ENCODE assay signal across 10 mouse cellular contexts in genomic region chr15:102942739-102943467, GRCm38 (mm10). TPM values are rescaled to one million over a fixed set of nuclear protein-coding genes. Genes with fewer than 3 reads are reported as not detected.
A peak's percentile ranks its signal among the peaks of the same experiment; 100 is the strongest.
DNase-seq lines count a peak whose midpoint lies in the region; ATAC-seq and TF ChIP-seq lines count a peak whose summit lies in the region.
"Had no signal": no experiment of that assay in that cellular context is flagged by ENCODE, and none has a peak within 500 bp of the region (broad histone marks: within the 10 kb centered on the region; RNA-seq: fewer than 3 reads in every experiment).

No protein-coding gene starts in this region.

- WGBS in kidney, postnatal 0 days: under 1% methylated on average over 52 of the region's 53 CpGs
- under 1% methylated on average over 45 of the region's 53 CpGs for WGBS in midbrain, embryonic 15.5 days

- ATAC-seq in kidney, postnatal 0 days (replicated peaks; ENCODE audit: low FRiP score, low read depth): 0 out of 2 replicates have a peak, but pooled peaks have one; percentile 16
- no peak for ATAC-seq in midbrain, embryonic 15.5 days (replicated peaks)
- ATAC-seq in monocyte, adult 5-6 weeks (replicated peaks; ENCODE audit: insufficient number of reproducible peaks, low FRiP score, low TSS enrichment, poor library complexity, severe bottlenecking): no peak

- no peaks in the 10 kb centered on the region for H3K9me3 ChIP-seq in kidney, postnatal 0 days (replicated peaks; ENCODE audit: low read length)
- H3K9me3 ChIP-seq in midbrain, embryonic 15.5 days: no peaks in the 10 kb centered on the region

- peak; percentile 65 for DNase-seq in kidney, postnatal 0 days (ENCODE audit: low spot score)
- DNase-seq in kidney, adult 8-10 months: no peak
- peak; percentile 64 for DNase-seq in R1 (ENCODE audit: low read depth, low spot score)
- DNase-seq in gastrocnemius, postnatal 25 days: peak; percentile 59
- no peak for DNase-seq in left cerebral cortex, postnatal 10 days (ENCODE audit: extremely low spot score in 1 of 2, low spot score in 2 of 2)
- DNase-seq in layer of hippocampus, postnatal 10 days (ENCODE audit: low spot score in 2 of 2): no peak

- TF ChIP-seq CTCF in kidney, postnatal 0 days (IDR thresholded peaks at IDR 0.05; ENCODE audit: low read depth): peak; percentile 58

- peak overlapping the region; percentile 53 for H3K4me2 ChIP-seq in kidney, postnatal 0 days (ENCODE audit: low read length)
- H3K4me2 ChIP-seq in midbrain, embryonic 15.5 days: peak overlapping the region; percentile 35

- peak overlapping the region; percentile 31 for H3K4me3 ChIP-seq in kidney, postnatal 0 days (replicated peaks; ENCODE audit: low read depth, low read length)
- H3K4me3 ChIP-seq in midbrain, embryonic 15.5 days: peak overlapping the region; percentile 23; the same call in 1 of the 2 replicates

- H3K27me3 ChIP-seq in kidney, postnatal 0 days (ENCODE audit: insufficient read depth, low read length): peaks cover 89% of the 10 kb centered on the region
- peaks cover 98% of the 10 kb centered on the region for H3K27me3 ChIP-seq in midbrain, embryonic 15.5 days (replicated peaks)

- no peaks in the 10 kb centered on the region for H3K36me3 ChIP-seq in kidney, postnatal 0 days (ENCODE audit: insufficient read depth, low read length)
- H3K36me3 ChIP-seq in midbrain, embryonic 15.5 days (replicated peaks): no peaks in the 10 kb centered on the region

- intact Hi-C loops in left cerebral cortex, postnatal 10 days (cut with DNase I): no loop called here

- H3K27ac ChIP-seq in kidney, postnatal 0 days: no peak overlapping the region
- no peak overlapping the region for H3K27ac ChIP-seq in midbrain, embryonic 15.5 days

- H3K9ac ChIP-seq in kidney, postnatal 0 days (ENCODE audit: low read depth, low read length): peak overlapping the region; percentile 46; the same call in 1 of the 2 replicates
- H3K9ac ChIP-seq in midbrain, embryonic 15.5 days: no peak overlapping the region

- 0 out of 2 replicates have a peak, but pooled peaks cover 9% of the 10 kb centered on the region for H3K4me1 ChIP-seq in kidney, postnatal 0 days (replicated peaks; ENCODE audit: insufficient read depth, low read length)
- peaks cover 7% of the 10 kb centered on the region for H3K4me1 ChIP-seq in midbrain, embryonic 15.5 days

RNA-seq across cellular contexts. Expression of gene Hoxc12, which starts 6.3 kb away (rescaled TPM):
- not detected in 2 replicates for polyA plus RNA-seq in kidney, postnatal 0 days (2015; fragmentation: Nextera tagmentation; extraction: Ambion mirVana)
- not detected for total RNA-seq in gastrocnemius, postnatal 25 days (2021)
- not detected in 2 replicates for polyA plus RNA-seq in midbrain, embryonic 15.5 days (2015; fragmentation: Nextera tagmentation; extraction: Ambion mirVana)
- not detected in 3 replicates for total RNA-seq in monocyte, adult 5-6 weeks (2017)
- total RNA-seq in left cerebral cortex, postnatal 10 days (2021): not detected
- total RNA-seq in layer of hippocampus, postnatal 10 days (2021): not detected
- total RNA-seq: layer of hippocampus, adult 18-20 months had no signal
- polyA plus RNA-seq: small intestine, adult 2 months had no signal

RNA-seq across cellular contexts. Expression of gene Hoxc11, which starts 11.3 kb away (rescaled TPM):
- 1.5 and 1.8 TPM in 2 replicates for polyA plus RNA-seq in kidney, postnatal 0 days (2015; fragmentation: Nextera tagmentation; extraction: Ambion mirVana)
- total RNA-seq in gastrocnemius, postnatal 25 days (2021): 1 to 10 TPM; 6.2 to 7.2 TPM
- polyA plus RNA-seq in midbrain, embryonic 15.5 days (2015; fragmentation: Nextera tagmentation; extraction: Ambion mirVana): not detected in 2 replicates
- total RNA-seq in monocyte, adult 5-6 weeks (2017): not detected in 3 replicates
- total RNA-seq in left cerebral cortex, postnatal 10 days (2021): not detected
- total RNA-seq in layer of hippocampus, postnatal 10 days (2021): not detected
- total RNA-seq: layer of hippocampus, adult 18-20 months had no signal
- polyA plus RNA-seq: small intestine, adult 2 months had no signal

RNA-seq across cellular contexts. Expression of gene Hoxc13, which starts 22.0 kb away (rescaled TPM):
- polyA plus RNA-seq in kidney, postnatal 0 days (2015; fragmentation: Nextera tagmentation; extraction: Ambion mirVana): 0.05 TPM in 1 of 2 replicates, not detected in the other
- total RNA-seq in gastrocnemius, postnatal 25 days (2021): not detected
- polyA plus RNA-seq in midbrain, embryonic 15.5 days (2015; fragmentation: Nextera tagmentation; extraction: Ambion mirVana): not detected in 2 replicates
- not detected in 3 replicates for total RNA-seq in monocyte, adult 5-6 weeks (2017)
- not detected for total RNA-seq in left cerebral cortex, postnatal 10 days (2021)
- not detected for total RNA-seq in layer of hippocampus, postnatal 10 days (2021)
- total RNA-seq: layer of hippocampus, adult 18-20 months had no signal
- polyA plus RNA-seq: small intestine, adult 2 months had no signal

RNA-seq across cellular contexts. Expression of gene Hoxc10, which starts 23.7 kb away (rescaled TPM):
- polyA plus RNA-seq in kidney, postnatal 0 days (2015; fragmentation: Nextera tagmentation; extraction: Ambion mirVana): 30.6 and 34.1 TPM in 2 replicates
- 10 to 100 TPM; 61.5 to 69.5 TPM for total RNA-seq in gastrocnemius, postnatal 25 days (2021)
- polyA plus RNA-seq in midbrain, embryonic 15.5 days (2015; fragmentation: Nextera tagmentation; extraction: Ambion mirVana): not detected in 2 replicates
- not detected in 3 replicates for total RNA-seq in monocyte, adult 5-6 weeks (2017)
- not detected for total RNA-seq in left cerebral cortex, postnatal 10 days (2021)
- not detected for total RNA-seq in layer of hippocampus, postnatal 10 days (2021)
- total RNA-seq: layer of hippocampus, adult 18-20 months had no signal
- polyA plus RNA-seq: small intestine, adult 2 months had no signal

RNA-seq across cellular contexts. Expression of gene Hoxc5, which starts 24.3 kb away (rescaled TPM):
- polyA plus RNA-seq in kidney, postnatal 0 days (2015; fragmentation: Nextera tagmentation; extraction: Ambion mirVana): 2.7 and 3.9 TPM in 2 replicates
- total RNA-seq in gastrocnemius, postnatal 25 days (2021): 1 to 10 TPM; 1.6 to 1.8 TPM
- 0.09 TPM in 1 of 2 replicates, not detected in the other for polyA plus RNA-seq in midbrain, embryonic 15.5 days (2015; fragmentation: Nextera tagmentation; extraction: Ambion mirVana)
- total RNA-seq in monocyte, adult 5-6 weeks (2017): not detected in 3 replicates
- total RNA-seq in left cerebral cortex, postnatal 10 days (2021): not detected
- not detected for total RNA-seq in layer of hippocampus, postnatal 10 days (2021)
- total RNA-seq: layer of hippocampus, adult 18-20 months had no signal

Comparison
In these comparisons a context has a peak if more than half of its experiments do, and no peak if none do; other contexts are left out.
1. DNase-seq: peak in kidney, postnatal 0 days (single experiment), R1 (single experiment) and gastrocnemius, postnatal 25 days (single experiment); none in kidney, adult 8-10 months (0 of 2), left cerebral cortex, postnatal 10 days (0 of 2) and layer of hippocampus, postnatal 10 days (0 of 2).